Mouse (Mus musculus) layer of hippocampus, postnatal 10 days (tissue): ENCODE data around the gene Cdon. TPM values are rescaled to one million over a fixed set of nuclear protein-coding genes. Genes with fewer than 3 reads are reported as not detected.
"Not testable (repeated sequence)": the region's sequence is repeated elsewhere in the genome, so short reads cannot be mapped to it uniquely, and the experiment has no call there.

Experiments used
- DNase-seq, 2 experiments: peaks; one replicate each; pipeline ENCODE4 v3.0.0; 2021; ENCODE audit warnings: low spot score in 2 of 2
- long read RNA-seq: library from polyadenylated mRNA; stranded (forward); transcript quantifications from one replicate; pipeline ENCODE4 v2.0.0, GENCODE M21; 2023
- total RNA-seq, 2 experiments: library from RNA; stranded (reverse); gene quantifications; 2 replicates each; pipeline ENCODE4 v1.2.3; 2021

Cdon gene
- 10 to 100 TPM in 1 of 2 experiments, 1 to 10 TPM in 1; 9.8 to 11.5 TPM for total RNA-seq
- long read RNA-seq, partial matches to known transcripts = 0 of 3 reads
- long read RNA-seq, other reads (novel, unspliced or antisense) = 3 of 3 reads

DNA sequence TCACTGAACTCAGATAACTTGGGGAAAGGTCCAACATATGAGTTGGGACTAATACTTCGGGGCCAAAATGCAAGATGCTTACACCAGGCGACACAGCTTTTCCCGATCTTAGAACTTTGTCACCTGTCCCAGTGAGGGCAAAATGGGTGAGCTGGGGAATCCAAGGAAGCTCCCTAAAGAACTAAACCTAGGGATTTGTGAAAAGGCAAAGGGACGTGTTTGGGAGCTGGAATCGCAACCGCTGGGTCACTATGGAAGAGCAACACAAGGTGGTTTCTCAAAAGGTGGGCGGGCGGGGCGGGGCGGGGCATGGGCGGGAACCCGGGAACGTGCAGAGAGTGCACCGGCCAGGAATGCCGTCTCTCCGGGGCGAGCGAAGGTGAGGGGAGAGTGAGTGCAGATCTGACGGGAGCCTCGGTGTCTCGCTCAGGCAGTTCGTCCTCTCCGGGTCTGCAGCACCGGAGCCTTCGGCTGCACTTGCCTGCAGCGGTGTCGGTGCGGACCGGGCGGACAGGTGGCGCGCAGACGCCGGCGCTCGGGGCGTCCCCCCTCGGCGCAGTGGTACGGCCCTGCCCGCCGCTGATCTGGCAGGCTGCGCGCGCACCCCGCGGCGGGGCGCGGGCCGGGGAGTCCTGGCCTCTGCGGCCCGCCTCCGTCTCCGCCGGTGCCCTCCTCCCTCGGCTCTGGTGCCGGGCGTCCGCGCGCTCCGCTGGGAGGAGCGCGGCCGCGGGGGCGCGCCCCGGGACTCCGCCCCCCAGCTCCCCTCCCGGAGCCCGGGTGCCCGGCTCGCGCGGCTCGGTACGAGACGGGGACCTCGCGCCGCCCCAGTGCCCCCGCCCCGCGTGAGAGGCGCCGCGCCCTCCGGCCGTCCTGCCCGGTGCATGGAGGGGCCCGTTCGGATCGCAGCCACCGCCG, at the start of gene Cdon:
Gene Cdon, plus strand, starts transcription at position 324 of the 915 bp plus-strand sequence.
- peak; percentile 73 to 85 for DNase-seq

DNA sequence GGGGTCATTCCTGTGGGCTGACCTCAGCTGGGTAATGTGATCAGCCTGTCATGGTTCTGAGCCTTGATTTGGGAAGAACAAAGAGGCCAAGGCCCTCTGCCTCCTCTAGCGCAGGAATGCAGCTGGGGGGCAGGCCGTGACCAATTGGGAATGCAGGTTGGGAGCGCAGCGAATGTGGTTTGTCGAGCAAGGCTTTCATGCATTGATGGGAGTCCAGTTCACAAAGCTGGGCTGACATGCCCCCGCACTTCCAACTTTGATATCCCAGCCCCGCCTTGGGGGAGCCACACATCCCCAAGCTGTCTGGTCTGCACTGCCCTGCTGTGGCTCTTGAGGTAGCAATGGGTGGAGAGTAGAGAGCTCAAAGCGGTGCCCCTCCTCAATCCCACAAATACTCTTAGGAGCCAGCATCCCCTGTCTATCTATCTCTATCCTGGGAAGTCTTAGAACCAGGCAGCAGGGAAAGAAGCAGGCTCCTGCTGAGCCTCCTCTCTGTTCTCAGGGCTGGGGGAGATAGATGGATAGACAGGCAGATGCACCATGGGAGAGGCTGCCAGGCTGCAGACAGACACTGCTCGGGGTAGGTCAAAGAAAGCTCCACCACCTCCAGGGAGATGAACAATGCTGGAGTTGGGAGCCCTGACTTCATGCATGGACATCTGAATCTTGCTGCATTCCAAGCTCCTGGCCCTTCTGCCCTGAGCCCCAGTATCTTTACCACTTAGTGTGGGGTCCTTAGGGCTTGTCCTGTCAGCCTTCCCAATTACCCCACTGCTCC, 48.4 kb upstream of the Cdon start:
- DNase-seq = no peak

DNA sequence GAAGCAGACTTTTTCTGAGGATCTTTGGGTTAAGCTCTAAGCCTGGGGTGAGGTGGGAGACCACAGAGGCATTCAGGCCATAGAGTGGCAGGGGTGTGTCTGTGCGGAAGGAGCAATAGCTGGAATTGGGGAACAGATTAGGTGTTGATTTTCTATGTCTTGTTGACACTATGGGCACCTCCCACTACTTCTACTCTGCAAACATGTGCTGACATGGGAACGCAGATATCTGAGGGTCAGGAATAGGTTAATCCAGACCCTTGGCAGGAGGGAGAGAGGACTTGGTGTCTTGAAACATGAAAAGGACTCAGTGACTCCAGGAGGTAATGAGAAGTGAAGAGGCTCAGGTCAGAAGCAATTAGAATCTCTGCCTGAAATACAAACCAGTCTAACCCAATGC, 43.0 kb upstream of the Cdon start:
- DNase-seq = no peak

DNA sequence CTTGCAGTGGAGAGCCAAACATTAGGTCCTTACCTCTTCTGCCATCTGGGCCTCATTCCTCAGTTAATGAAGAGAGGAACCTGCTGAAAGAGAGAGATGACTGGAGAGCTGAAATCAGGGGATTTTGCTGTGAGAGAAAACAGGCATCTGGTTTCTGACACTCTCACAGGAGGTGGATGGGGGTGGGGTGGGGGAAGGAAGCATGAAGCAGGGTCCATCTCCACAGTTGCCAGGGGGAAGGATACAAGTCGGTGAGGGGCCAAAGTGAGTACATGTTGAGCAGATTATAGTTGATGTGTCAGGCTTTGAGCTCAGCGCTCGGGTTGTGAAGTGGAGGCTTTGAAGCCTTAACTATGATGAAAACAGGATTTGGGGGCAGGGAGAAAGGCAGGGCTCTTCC, 41.9 kb upstream of the Cdon start:
- no peak for DNase-seq

DNA sequence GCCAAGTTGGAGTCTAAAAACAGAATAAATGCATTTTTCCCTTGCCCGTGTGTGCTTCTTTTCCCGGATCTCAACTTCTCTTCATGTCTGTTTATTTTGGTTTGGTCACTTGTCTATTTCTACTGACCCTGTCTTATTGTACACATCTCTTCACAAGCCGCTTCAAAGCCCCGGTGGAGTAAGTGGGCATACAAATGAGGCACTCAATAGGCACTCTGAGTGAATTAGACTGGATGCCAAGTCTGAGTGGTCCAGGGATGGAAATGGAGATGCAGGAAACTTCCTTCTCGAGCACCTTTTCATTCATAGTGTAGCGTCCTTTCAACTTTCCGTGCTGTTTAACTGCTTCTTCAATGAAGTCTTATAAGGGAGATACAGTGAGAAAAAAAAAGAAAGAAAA, 21.0 kb upstream of the Cdon start:
- DNase-seq = no peak

DNA sequence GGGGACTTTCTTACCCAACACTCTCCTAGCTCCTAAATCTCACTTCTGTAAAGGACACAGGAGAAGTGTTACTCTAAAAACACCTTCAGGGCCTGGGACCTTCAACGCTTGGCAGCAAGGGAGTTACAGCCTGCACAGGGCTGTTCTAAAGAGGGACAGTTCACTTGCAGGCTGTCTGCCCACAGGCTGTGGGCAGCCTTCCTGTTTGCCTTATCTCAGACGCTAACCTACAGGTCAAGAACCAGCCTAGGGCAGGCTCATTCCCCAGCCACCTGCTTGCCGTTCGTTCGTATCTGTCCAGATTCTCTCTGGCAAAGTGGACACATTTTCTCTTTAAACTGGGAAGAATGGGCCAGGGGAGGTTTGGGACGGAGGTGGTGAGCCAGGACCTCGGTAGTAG, 20.5 kb upstream of the Cdon start:
- DNase-seq = no peak

DNA sequence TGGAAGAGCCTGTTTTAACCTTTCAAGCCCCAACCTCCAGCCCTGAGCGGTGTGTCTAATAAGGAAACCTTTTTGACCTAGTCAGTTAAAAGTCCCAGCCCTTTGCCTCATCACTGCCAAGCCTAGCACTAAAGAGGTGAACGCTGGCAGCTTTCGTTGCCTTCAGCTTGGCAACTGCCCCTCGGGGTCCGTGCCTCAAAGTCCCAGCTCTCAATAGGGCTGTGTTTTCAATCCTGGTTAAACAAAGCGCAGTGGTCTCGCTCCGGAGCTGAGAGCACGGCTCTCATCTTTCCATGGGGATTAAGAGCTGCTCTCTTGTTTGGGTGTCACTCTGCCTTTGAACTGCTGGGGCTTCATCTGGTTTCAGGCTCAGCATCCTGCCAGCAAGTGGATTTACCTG, 20.1 kb upstream of the Cdon start:
- peak in 1 of 2 experiments; percentile 46 for DNase-seq

DNA sequence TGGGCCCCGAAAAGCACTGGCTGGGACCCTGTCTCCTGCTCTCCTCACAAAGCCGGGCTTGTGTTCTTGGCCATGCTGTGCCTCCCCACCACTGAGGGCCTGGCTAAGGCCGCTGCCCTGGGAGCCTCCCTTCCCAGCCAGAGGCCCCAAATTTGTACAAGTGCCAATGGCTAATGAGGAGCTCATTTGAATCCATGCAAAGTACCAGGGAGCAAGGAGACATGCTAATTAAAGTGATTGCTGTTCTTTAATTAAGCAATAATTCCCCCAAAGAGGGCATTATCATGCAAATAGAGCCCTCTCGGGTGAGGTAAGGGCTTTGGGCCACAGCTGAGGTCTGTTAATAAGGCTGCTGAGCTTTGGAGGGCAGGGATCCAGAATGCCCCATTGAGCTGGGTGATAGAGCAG, 18.3 kb upstream of the Cdon start:
- peak; percentile 54 to 67 for DNase-seq

DNA sequence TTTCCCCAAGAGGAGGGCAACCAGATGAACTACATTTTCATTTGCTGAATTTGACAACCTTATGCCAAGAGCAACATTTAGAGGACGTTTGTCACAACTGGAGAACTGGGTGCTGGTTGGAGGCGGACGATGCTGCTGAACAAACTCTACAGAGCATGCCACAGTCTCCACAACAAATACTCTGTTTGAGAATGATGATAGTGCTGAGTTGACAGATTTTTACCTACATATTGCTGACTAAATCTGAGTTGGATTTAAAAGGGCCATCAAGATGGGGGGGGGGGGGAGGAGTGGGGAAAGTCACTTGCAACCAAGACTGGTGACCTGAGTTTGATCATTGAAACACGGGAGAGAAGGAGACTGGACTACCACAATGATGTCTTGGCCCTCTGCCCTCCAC, 17.4 kb upstream of the Cdon start:
- no peak for DNase-seq

DNA sequence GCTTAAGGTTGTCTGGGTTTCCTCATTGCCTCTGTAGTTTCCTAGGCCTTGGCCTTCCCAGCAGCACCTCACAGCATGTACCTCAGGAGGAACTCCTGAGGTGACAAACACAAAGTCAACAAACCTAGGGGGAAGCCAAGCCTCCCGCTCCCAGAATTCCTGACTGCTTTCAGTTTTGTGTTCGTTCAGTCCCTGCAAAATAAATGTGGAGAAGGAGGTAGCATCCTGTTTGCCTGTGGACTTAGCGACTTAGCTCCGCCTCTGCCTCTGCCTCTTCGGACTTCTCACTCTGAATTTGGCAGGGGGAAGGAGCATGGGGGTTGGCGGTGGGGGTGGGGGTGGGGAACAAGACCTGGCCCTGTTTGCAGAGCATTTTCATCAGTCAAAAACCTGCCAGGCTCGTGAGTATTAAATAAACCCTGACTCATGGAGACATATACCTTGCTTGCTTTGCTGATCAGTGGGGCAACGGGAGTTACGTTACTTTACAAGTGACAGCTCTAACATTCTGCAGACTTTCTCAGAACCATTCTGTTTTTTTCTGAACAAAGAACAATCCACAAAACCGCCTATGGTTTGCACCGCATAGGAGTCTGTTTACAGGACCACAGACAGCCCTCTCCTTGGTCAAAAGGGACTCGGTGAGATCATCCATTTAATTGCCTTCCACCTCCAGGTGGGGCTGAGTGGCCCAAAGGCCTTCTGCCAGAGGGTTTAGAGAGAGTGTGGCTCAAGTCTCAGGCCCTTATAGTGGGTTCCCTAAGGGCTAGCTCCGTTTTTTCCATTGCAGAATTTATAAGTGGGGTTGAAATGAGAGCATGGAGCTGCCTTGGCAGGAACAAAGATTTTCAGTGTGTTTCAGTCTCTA, 15.7 kb upstream of the Cdon start:
- DNase-seq = no peak

DNA sequence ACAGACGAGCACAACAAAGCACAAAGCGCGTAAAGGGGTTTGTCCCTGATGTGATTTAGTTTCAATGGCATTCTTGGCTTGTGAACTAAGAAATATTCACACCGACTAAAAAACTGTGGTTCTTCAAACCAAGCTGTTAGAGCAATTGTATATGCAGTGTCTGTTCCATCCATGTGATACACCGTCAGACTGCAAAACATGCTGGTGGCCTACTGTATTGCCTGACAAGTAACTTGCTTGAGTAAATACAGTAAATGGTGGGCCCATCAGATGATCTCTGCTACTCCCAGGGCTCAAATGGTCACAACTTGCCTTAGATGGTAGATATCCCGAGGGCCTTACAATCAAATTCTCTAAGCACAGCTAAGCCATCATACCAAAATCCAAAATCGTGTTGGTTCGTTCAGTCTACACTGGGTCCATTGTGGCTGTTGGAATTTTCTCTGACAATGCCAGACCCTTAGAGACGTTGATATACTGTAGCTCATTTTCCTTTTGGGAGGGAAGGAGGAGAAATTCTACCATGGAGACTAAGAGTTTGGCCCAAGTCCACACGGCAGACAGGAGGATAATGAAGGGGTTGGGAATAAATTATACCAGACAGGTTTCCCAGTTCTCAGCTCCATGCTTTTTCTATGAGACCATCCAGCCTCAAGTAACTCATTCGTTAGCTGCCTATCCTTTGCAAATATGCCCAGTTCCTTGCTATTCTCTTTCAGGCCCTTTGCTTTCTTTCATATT, 9.5 kb upstream of the Cdon start:
- DNase-seq = no peak

DNA sequence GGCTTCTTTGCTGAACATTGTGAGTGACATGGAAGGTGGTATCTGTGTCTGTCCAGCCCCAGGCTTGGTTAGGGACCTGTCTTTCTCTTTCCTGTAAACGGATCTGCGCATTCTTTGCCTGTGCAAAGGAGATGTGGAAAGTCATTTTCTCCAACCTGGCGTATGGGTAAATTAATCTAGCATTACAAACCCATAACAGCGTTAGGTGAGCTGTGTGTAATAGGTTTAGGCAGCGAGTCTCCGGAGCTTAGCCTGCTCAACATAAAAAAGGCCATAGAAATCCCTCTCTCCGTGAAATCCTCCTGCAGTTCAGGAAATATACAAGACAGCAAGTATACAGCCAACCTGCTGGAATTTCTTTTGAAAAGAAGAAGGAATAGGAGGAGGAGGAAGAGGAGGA, 9.0 kb upstream of the Cdon start:
- DNase-seq = no peak

DNA sequence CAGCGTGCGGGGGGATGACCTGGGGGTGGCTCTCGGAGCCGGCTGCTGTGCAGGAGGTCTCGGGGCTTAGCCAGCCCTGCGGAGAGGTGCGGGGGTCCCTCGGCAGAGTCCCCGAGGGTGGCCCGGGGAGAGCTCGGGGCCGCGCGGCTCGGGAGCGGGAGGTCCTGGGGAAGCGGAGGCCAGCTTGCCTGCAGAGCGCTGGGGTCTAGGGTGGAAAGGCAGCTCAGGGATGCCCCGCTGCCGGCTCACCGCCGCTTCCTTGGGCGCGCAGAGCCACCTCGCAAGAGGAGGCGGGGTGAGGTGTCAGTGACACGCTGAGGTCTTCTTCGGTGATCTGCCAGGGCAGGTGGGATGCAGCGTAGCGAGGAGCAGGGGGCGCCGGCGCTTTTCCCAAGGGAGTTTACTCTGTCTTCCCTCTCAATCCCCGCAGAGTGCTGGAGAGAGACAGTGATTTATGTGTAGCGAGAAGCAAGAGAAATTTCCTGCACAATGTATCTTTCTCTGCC, 855 bp downstream of the Cdon start:
- peak; percentile 56 to 69 for DNase-seq

DNA sequence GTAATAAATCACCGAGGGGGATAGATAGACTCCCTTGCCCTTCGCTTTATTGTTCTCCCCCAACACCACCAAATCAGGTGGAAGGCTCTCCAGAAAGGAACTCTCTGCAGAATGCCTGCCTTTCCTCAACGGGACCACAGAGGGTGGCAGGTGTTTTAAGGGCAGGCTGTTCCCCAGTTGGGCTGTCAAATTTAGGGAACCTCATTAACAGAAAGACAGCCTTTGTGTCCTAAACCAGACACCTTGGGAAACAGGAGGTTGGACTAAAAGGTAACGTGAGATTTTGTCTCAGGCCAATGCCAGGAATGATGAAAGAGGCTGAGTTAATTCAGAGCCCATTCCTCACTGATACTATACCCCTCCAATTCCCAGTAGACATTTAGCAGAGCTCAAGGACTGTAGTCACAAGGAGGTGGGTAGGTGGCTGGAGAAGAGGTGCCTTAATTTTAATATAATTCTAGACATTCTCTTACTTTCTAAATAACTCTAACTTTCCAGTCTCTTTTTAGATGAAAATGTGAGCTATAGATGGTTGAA, 1.5 kb downstream of the Cdon start:
- no peak for DNase-seq

DNA sequence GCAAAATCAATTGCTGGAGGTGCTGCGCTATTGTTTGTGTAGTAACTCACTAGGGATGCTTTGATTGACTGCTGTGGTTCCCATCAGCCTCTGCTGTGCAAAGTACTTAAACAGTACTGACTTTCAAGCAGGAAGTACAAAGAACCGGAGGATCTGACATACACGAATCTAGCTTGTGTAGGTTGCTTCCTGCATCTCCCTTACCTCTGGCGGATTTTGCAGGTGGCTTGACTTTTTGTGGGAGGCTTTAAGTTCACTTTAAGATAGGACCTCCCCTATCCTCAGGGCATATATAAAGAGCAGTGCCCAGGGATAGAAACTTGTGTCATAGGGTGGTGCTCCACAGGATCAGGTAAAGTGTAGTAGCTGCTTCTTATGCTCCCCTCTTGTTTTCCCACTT, 2.3 kb downstream of the Cdon start:
- no peak for DNase-seq

DNA sequence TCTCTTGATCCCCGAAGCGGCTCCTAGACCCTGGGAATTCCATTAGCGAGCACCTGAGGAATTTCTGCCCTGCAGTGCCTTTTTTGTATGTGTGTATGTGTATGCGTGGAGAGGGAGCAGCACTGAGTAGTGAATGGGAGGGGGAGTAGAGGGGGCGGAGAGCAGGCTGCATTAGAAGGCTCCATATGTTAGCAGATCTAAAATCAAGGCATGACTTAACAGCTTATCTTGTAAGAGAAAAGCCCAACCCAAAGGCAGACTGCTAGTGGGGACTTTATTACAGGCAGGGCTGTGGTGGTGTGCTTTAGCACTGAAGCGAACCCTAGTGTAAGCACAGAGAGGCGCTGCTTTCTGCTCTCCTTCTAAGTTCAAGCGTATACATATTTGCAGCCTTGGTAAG, 3.7 kb downstream of the Cdon start:
- DNase-seq = peak; percentile 31 to 42

DNA sequence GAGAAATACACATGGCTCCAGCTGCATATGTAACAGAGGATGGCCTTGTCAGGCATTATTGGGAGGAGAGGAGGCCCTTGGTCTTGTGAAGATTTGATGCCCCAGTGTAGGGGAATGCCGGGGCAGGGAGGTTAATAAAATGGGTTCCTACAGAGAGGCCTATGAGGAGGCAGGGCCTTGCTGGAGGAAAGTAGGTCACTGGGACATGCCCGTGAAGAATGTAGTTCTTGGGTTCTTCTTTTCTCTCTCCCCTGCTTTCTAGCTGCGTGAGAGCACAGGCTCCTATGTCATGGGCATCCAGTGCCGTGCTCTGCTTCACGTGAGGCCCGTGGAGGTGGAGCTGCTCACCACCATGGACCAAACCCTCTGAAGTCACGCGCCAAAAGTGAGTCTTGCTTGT, 9.5 kb downstream of the Cdon start:
- DNase-seq = no peak

DNA sequence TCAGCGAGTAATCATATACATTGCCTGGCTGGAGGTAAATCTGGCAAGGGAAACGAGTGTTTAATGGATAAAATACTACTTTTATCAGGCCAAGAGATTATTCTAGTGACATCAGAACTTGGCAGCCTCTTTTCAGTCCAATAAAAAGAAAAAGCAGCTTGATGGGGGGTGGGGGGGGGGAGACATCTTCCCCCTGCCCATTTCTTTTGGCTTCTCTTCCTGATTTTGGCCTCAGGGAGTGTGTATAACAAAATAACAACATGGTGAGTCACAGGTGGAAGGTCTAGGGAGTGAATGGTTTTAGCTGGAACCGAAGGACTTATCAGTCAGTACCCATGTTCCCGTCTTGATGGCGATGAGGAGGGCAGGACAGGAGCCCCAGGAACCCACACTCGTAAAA, 10.5 kb downstream of the Cdon start:
- DNase-seq = no peak

DNA sequence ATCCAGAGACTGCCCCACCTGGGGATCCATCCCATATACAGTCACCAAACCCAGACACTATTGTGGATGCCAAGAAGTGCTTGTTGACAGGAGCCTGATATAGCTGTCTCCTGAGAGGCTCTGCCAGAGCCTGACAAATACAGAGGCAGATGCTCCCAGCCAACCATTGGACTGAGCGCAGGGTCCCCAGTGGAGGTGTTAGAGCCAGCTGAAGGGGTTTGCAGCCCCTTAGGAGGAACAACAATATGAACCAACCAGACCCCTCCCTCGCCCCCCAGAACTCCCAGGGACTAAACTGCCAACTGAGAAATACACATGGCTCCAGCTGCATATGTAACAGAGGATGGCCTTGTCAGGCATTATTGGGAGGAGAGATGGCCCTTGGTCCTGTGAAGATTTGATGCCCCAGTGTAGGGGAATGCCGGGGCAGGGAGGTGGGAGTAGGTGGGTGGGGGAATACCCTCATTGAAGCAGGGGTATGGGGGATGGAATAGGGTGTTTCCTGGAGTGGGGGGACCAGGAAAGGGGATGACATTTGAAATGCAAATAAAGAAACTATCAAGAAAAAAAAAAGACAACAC, 11.9 kb downstream of the Cdon start:
- not testable (repeated sequence) for DNase-seq

DNA sequence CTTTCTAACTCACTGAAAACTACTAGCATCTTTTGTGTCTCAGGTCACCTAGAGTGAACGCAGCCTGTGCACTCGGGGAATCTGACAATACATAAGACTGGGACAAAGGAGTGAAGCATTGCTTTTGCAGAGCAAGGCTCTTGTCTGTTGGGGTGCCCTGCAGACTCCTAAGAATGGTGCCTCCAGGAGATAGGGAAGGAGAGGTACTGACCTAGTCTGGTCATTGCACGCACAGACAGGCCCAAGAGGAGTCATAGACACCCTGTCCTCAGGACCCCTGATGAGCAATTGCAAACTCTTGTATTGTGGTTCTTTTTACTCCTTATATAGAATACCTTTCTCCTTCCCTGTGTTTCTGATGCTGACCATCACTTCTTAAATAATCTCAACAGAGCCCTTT, 13.4 kb downstream of the Cdon start:
- no peak for DNase-seq
